Mouse (Mus musculus): ENCODE measurements at regions not wholly inside any gene's neighbourhood (a gene's known extent, or its start where the extent isn't known, plus 50 kb on each side); places are given as distances from the start of the nearest gene placed in this dataset.

GRCm38 (mm10) chr2:128256651-128257050 lies 130.8 kb downstream of the Bcl2l11 start:
- no peak for TF ChIP-seq CTCF (IDR thresholded peaks at IDR 0.05; ENCODE audit: low read depth, low read length)
- TF ChIP-seq POLR2A (IDR thresholded peaks at IDR 0.05; ENCODE audit: borderline replicate concordance, low read depth, low read length): no peak

All from bone marrow macrophage, adult 2 months (primary cell).